Comparison of ENCODE assay signal across 8 mouse cellular contexts in genomic region chrX:143906699-143907471, GRCm38 (mm10). TPM values are rescaled to one million over a fixed set of nuclear protein-coding genes. Genes with fewer than 3 reads are reported as not detected.
A peak's percentile ranks its signal among the peaks of the same experiment; 100 is the strongest.
DNase-seq lines count a peak whose midpoint lies in the region; ATAC-seq and TF ChIP-seq lines count a peak whose summit lies in the region.
"Had no signal": no experiment of that assay in that cellular context is flagged by ENCODE, and none has a peak within 500 bp of the region (broad histone marks: within the 10 kb centered on the region; RNA-seq: fewer than 3 reads in every experiment).

No protein-coding gene starts in this region.

- WGBS in lung, postnatal 0 days, result 24% methylated on average over 3 of the region's 3 CpGs
- 19% methylated on average over 3 of the region's 3 CpGs for WGBS in forebrain, embryonic 11.5 days
- 40% methylated on average over 3 of the region's 3 CpGs for WGBS in intestine, embryonic 16.5 days

- H3K4me2 ChIP-seq in lung, postnatal 0 days (replicated peaks; ENCODE audit: low read depth, low read length), result no peak overlapping the region
- no peak overlapping the region for H3K4me2 ChIP-seq in forebrain, embryonic 11.5 days (ENCODE audit: low read depth, low read length, severe bottlenecking)
- H3K4me2 ChIP-seq in intestine, embryonic 16.5 days (ENCODE audit: low read depth, low read length), result no peak overlapping the region

- no peak overlapping the region for H3K27ac ChIP-seq in lung, postnatal 0 days (ENCODE audit: low read length)
- H3K27ac ChIP-seq in forebrain, embryonic 11.5 days (ENCODE audit: low read depth, low read length), result peak overlapping the region; percentile 74
- H3K27ac ChIP-seq in intestine, embryonic 16.5 days (ENCODE audit: low read length), result no peak overlapping the region

- no peak for TF ChIP-seq CTCF in lung, postnatal 0 days (IDR thresholded peaks at IDR 0.05)

- no peaks in the 10 kb centered on the region for H3K4me1 ChIP-seq in lung, postnatal 0 days (ENCODE audit: insufficient read depth, low read depth, low read length)
- H3K4me1 ChIP-seq in forebrain, embryonic 11.5 days (replicated peaks; ENCODE audit: control insufficient read depth, insufficient read depth, low read length), result 0 out of 2 replicates have a peak, but pooled peaks cover 2% of the 10 kb centered on the region
- H3K4me1 ChIP-seq in intestine, embryonic 16.5 days (ENCODE audit: control insufficient read depth, insufficient read depth, low read length), result no peaks in the 10 kb centered on the region

- no peak for ATAC-seq in lung, postnatal 0 days
- ATAC-seq in forebrain, embryonic 11.5 days (replicated peaks; ENCODE audit: low FRiP score), result peak; percentile 88
- peak; percentile 36; the same call in 1 of the 2 replicates for ATAC-seq in intestine, embryonic 16.5 days

- peak; percentile 35 for DNase-seq in lung, postnatal 0 days (ENCODE audit: low spot score)
- no peak for DNase-seq in lung, postnatal 14 days
- DNase-seq in forebrain, embryonic 11.5 days (ENCODE audit: low spot score), result peak; percentile 51
- DNase-seq in retina, postnatal 1 day, result peak; percentile 40
- no peak for DNase-seq in ovary, postnatal 36 days (ENCODE audit: low spot score)
- no peak for DNase-seq in cerebellum, adult 11-12 months
- DNase-seq: cerebellum, postnatal 25 days had no signal

- TF ChIP-seq EP300 in lung, postnatal 0 days (IDR thresholded peaks at IDR 0.05), result no peak

- no peak overlapping the region for H3K9ac ChIP-seq in lung, postnatal 0 days (replicated peaks; ENCODE audit: low read depth)
- H3K9ac ChIP-seq in forebrain, embryonic 11.5 days (ENCODE audit: low read length), result no peak overlapping the region
- H3K9ac ChIP-seq in intestine, embryonic 16.5 days (ENCODE audit: low read depth, low read length), result no peak overlapping the region

- H3K4me3 ChIP-seq in lung, postnatal 0 days (ENCODE audit: low read depth, low read length), result no peak overlapping the region
- no peak overlapping the region for H3K4me3 ChIP-seq in forebrain, embryonic 11.5 days (ENCODE audit: low read depth, low read length)
- no peak overlapping the region for H3K4me3 ChIP-seq in intestine, embryonic 16.5 days (ENCODE audit: low read length)

- H3K9me3 ChIP-seq in lung, postnatal 0 days (ENCODE audit: low read length), result no peaks in the 10 kb centered on the region
- H3K9me3 ChIP-seq in forebrain, embryonic 11.5 days (ENCODE audit: control insufficient read depth, low read length), result no peaks in the 10 kb centered on the region
- H3K9me3 ChIP-seq in intestine, embryonic 16.5 days (ENCODE audit: control insufficient read depth, low read length), result no peaks in the 10 kb centered on the region

- H3K27me3 ChIP-seq in lung, postnatal 0 days (replicated peaks; ENCODE audit: insufficient read depth, low read length), result no peaks in the 10 kb centered on the region
- H3K27me3 ChIP-seq in forebrain, embryonic 11.5 days (ENCODE audit: control insufficient read depth, insufficient read depth, low read length), result no peaks in the 10 kb centered on the region
- no peaks in the 10 kb centered on the region for H3K27me3 ChIP-seq in intestine, embryonic 16.5 days (replicated peaks; ENCODE audit: control insufficient read depth, insufficient read depth, low read length)

- H3K36me3 ChIP-seq in lung, postnatal 0 days (ENCODE audit: insufficient read depth, low read length), result no peaks in the 10 kb centered on the region
- H3K36me3 ChIP-seq in forebrain, embryonic 11.5 days (ENCODE audit: control insufficient read depth, insufficient read depth, low read length), result no peaks in the 10 kb centered on the region
- no peaks in the 10 kb centered on the region for H3K36me3 ChIP-seq in intestine, embryonic 16.5 days (ENCODE audit: control insufficient read depth, insufficient read depth, low read length)

RNA-seq across cellular contexts. Expression of gene Dcx, which starts 26.2 kb away (rescaled TPM):
- 0.18 and 0.23 TPM in 2 replicates for polyA plus RNA-seq in lung, postnatal 0 days (2015; fragmentation: Nextera tagmentation; extraction: Ambion mirVana)
- polyA plus RNA-seq in forebrain, embryonic 11.5 days (2014; fragmentation: Nextera tagmentation; extraction: Ambion mirVana), result 80.7 and 81.7 TPM in 2 replicates
- 1.8 and 2.1 TPM in 2 replicates for polyA plus RNA-seq in intestine, embryonic 16.5 days (2015; fragmentation: Nextera tagmentation; extraction: Ambion mirVana)

Comparison
In these comparisons a context has a peak if more than half of its experiments do, and no peak if none do; other contexts are left out.
1. DNase-seq: peak in lung, postnatal 0 days (single experiment), forebrain, embryonic 11.5 days (single experiment) and retina, postnatal 1 day (single experiment); none in lung, postnatal 14 days (single experiment), ovary, postnatal 36 days (single experiment) and cerebellum, adult 11-12 months (single experiment).
2. RNA of gene Dcx, which starts 26.2 kb away (polyA plus RNA-seq): 80.7 to 81.7 TPM in forebrain, embryonic 11.5 days; 1.8 to 2.1 TPM in intestine, embryonic 16.5 days and 0.18 to 0.23 TPM in lung, postnatal 0 days; every median in the first group is over 10 times any median in the second.